Mouse (Mus musculus): Measurements from ENCODE around the gene C1ra.

DNA sequence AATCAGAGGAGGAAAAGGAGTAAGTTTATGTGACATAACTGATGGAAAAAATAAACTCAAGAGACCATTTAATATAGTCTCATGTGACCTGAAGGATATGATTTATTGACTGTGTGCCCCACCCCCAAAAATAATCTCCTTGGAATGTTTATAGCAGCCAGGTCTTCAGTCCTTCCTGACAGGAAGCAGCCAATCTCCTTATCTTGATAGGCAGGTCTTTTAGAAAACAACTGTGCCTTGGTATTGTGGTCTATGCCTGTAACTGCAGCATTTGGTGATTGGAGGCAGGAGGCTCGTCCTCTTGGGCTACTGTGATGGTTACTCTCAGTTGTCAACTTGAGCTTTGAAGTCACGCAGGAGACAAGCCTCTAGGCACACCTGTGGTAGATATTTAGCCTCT, 24.7 kb upstream of the C1ra start:
- TF ChIP-seq CTCF (IDR thresholded peaks at IDR 0.05; ENCODE audit: control insufficient read depth, insufficient read depth, insufficient read length): no peak
- TF ChIP-seq FOSL1 (IDR thresholded peaks at IDR 0.05; ENCODE audit: insufficient read depth, low read length, poor library complexity, severe bottlenecking): no peak
- TF ChIP-seq MYOD1 (IDR thresholded peaks at IDR 0.05; ENCODE audit: control insufficient read depth, insufficient read length, low read depth): no peak
- no peak for TF ChIP-seq MYOG (IDR thresholded peaks at IDR 0.05; ENCODE audit: control insufficient read depth, extremely low read depth, insufficient read length)
- TF ChIP-seq MAX (IDR thresholded peaks at IDR 0.05): no peak
- TF ChIP-seq USF1 (IDR thresholded peaks at IDR 0.05; ENCODE audit: low read depth): no peak
